Mouse (Mus musculus) liver, embryonic 11.5 days (tissue): ENCODE measurements around the gene Ttll1. TPM values are rescaled to one million over a fixed set of nuclear protein-coding genes. Genes with fewer than 3 reads are reported as not detected.
A peak's percentile ranks its signal among the peaks of the same experiment; 100 is the strongest.

Experiments
- ATAC-seq: fragments of 200-750 bp; cut with Nextera tagmentation; replicated peaks from 2 replicates; pipeline ENCODE4 v1.8.0; 2017; ENCODE audit warnings: moderate number of reproducible peaks, mild to moderate bottlenecking, moderate TSS enrichment, moderate library complexity; ENCODE audit not compliant: low FRiP score
- DNase-seq: peaks from one replicate; pipeline ENCODE4 v3.0.0-alpha.2; 2017; ENCODE audit warnings: low spot score
- H3K27ac ChIP-seq: fragments of 300-500 bp; sonication (generic); 2 replicates; pipeline ENCODE4 v1.5.1; 2014; ENCODE audit warnings: mild to moderate bottlenecking, low read depth, low read length, control low read depth
- H3K27me3 ChIP-seq: fragments of 300-500 bp; sonication (generic); replicated peaks from 2 replicates; pipeline ENCODE4 v1.6.1; 2014; ENCODE audit warnings: low read length, mixed read lengths; ENCODE audit not compliant: control insufficient read depth, insufficient read depth
- H3K36me3 ChIP-seq: fragments of 300-500 bp; sonication (generic); 2 replicates; pipeline ENCODE4 v1.6.1; 2014; ENCODE audit warnings: mild to moderate bottlenecking, low read length, moderate library complexity, mixed read lengths; ENCODE audit not compliant: control insufficient read depth, insufficient read depth
- H3K4me1 ChIP-seq: fragments of 300-500 bp; sonication (generic); replicated peaks from 2 replicates; pipeline ENCODE4 v1.6.1; 2014; ENCODE audit warnings: low read length, mixed read lengths; ENCODE audit not compliant: control insufficient read depth, insufficient read depth
- H3K4me2 ChIP-seq: fragments of 300-500 bp; sonication (generic); 2 replicates; pipeline ENCODE4 v1.6.1; 2014; ENCODE audit warnings: mild to moderate bottlenecking, control low read depth, moderate library complexity
- H3K4me3 ChIP-seq: fragments of 300-500 bp; sonication (generic); 2 replicates; pipeline ENCODE4 v1.5.1; 2014; ENCODE audit warnings: low read depth, low read length, control low read depth
- H3K9ac ChIP-seq: fragments of 300-500 bp; sonication (generic); 2 replicates; pipeline ENCODE4 v1.6.1; 2014; ENCODE audit warnings: low read depth, low read length, control low read depth
- H3K9me3 ChIP-seq: fragments of 300-500 bp; sonication (generic); 2 replicates; pipeline ENCODE4 v1.6.1; 2016; ENCODE audit warnings: low read length, inconsistent platforms, mixed read lengths; ENCODE audit not compliant: control insufficient read depth
- WGBS: fragments of 180-500 bp; shearing (Covaris S2); extraction: QIAGEN DNeasy Blood & Tissue Kit; methylation state at CpG from one replicate; pipeline ENCODE4 v1.1.7; 2014; 5-methylcytosine and 5-hydroxymethylcytosine counted together
- polyA plus RNA-seq: library from polyadenylated mRNA; unstranded; fragments of >200 nt; fragmentation: Nextera tagmentation; extraction: Ambion mirVana; gene quantifications from 2 replicates; pipeline ENCODE4 v1.2.1, GENCODE M21; 2014

Gene Ttll1
- polyA plus RNA-seq, 1 experiment from 2014 or later, result 14.5 TPM

DNA sequence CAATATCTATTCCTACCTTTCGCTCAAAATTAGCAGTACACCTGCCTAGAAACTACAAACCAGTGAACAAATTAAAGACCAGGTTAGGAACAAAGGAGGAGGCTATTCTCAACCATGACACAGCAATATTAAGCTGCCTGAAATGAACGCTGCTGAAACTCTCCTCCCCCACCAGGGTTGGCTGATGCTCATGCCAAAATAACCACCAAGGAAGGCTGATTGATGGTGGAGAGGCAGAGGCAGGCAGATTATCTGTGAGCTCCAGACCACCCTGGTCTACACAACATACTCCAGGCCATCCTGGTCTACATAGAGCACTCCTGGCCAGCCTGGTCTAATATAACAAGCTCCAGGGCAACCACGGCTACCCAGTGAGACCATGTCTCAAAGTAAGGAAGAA, 15.5 kb downstream of the Ttll1 start:
- H3K27me3 ChIP-seq, result no peaks in the 10 kb centered on the region
- H3K4me3 ChIP-seq, result no peak overlapping the region
- H3K27ac ChIP-seq, result 0 out of 2 replicates have a peak overlapping the region, but pooled peaks have one; percentile 5
- DNase-seq (no peak), ATAC-seq (peak; percentile 32; the same call in 1 of the 2 replicates)
- H3K9me3 ChIP-seq, result no peaks in the 10 kb centered on the region
- no peak overlapping the region for H3K9ac ChIP-seq
- H3K4me1 ChIP-seq, result peaks cover 10% of the 10 kb centered on the region; the same call in 1 of the 2 replicates
- 81% methylated on average over 3 of the region's 3 CpGs for WGBS
- H3K36me3 ChIP-seq, result no peaks in the 10 kb centered on the region; the same call in 1 of the 2 replicates
- H3K4me2 ChIP-seq, result no peak overlapping the region

DNA sequence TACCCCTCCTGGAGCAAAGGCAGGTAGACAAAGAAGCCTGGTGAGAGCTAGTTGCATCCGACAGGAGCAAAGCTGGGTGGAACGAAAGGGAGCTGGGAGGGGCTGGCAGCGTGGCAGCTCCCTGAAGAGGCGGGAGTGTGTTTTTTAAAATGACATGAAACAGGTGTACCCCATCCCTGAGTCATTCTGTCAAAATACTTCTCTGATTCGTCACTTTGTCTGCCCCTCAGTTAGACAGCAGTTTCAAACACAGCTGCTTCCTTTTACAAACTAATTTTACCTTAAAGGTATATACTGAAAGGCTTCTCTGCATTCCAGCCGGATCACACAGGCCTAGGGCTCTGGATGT, 16.1 kb downstream of the Ttll1 start:
- no peaks in the 10 kb centered on the region; the same call in 1 of the 2 replicates for H3K36me3 ChIP-seq
- ATAC-seq, result no peak
- 74% methylated on average over 6 of the region's 6 CpGs for WGBS
- no peak overlapping the region for H3K4me2 ChIP-seq
- 0 out of 2 replicates have a peak overlapping the region, but pooled peaks have one; percentile 5 for H3K27ac ChIP-seq
- no peaks in the 10 kb centered on the region for H3K9me3 ChIP-seq
- no peak overlapping the region for H3K9ac ChIP-seq
- no peaks in the 10 kb centered on the region for H3K27me3 ChIP-seq
- DNase-seq, result no peak
- no peak overlapping the region for H3K4me3 ChIP-seq
- peaks cover 10% of the 10 kb centered on the region; the same call in 1 of the 2 replicates for H3K4me1 ChIP-seq

DNA sequence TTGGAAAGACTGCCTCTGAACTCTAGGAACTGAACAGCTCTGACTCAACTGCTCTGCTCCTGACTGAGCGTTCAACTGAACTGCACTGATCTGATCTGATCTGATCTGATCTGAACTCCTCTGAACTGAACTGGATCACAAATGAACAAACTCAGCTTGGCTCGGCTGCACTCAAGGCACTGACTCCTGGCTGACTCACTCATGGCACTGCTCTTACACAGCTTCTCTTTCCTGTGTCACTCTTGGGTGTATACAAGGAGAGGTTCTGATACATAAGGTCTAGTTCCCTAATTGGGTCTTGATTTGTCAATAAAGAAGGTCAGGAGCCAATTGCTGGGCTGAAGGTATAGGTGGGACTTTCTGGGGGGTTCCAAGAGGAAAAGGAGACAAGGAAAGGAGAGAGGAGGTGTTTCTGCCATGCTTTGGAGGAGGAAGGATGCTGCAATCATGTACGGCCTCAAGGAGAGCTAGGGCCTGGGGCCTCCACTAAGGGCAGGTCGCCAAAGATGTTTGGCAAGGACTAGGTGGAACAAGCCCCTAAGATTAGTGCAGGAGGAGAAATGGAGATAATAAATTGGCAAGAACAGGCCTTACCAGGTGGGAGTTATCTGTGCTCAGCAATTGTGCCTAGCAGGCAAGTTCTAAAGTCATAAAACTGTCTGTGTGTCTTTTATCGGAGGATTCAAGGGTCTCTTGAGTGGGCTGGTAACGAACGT, 16.7 kb downstream of the Ttll1 start:
- no peak for DNase-seq
- H3K4me2 ChIP-seq, result no peak overlapping the region
- H3K9ac ChIP-seq, result no peak overlapping the region
- H3K4me3 ChIP-seq, result no peak overlapping the region
- H3K9me3 ChIP-seq, result no peaks in the 10 kb centered on the region
- no peak overlapping the region for H3K27ac ChIP-seq
- no peaks in the 10 kb centered on the region for H3K27me3 ChIP-seq
- ATAC-seq, result no peak
- H3K36me3 ChIP-seq, result no peaks in the 10 kb centered on the region; the same call in 1 of the 2 replicates
- 80% methylated on average over 7 of the region's 7 CpGs for WGBS
- H3K4me1 ChIP-seq, result peaks cover 10% of the 10 kb centered on the region; the same call in 1 of the 2 replicates

DNA sequence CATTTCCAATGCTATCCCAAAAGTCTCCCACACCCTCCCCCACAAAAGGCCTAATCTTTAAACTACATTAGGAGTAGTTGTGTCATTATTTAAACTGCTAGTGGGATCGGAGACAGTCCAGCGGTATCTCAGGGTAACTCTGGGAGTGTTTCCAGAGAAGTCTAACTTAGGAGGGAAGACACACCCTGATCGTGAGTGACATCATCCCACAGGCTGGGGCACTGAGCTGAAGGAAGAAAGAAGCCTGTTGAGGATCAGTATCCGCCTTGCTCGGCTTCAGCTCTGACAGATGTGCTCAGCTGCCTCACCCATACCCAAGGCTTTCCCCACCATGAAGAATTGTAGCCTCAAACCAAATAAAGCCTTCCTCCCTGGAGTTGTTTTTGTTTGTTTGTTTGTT, 18.8 kb downstream of the Ttll1 start:
- H3K9me3 ChIP-seq, result no peaks in the 10 kb centered on the region
- DNase-seq (no peak), ATAC-seq (no peak)
- no peaks in the 10 kb centered on the region; the same call in 1 of the 2 replicates for H3K36me3 ChIP-seq
- peaks cover 10% of the 10 kb centered on the region; the same call in 1 of the 2 replicates for H3K4me1 ChIP-seq
- 76% methylated on average over 5 of the region's 5 CpGs for WGBS
- no peak overlapping the region for H3K4me3 ChIP-seq
- no peak overlapping the region for H3K4me2 ChIP-seq
- H3K9ac ChIP-seq, result no peak overlapping the region
- no peaks in the 10 kb centered on the region for H3K27me3 ChIP-seq
- H3K27ac ChIP-seq, result no peak overlapping the region

DNA sequence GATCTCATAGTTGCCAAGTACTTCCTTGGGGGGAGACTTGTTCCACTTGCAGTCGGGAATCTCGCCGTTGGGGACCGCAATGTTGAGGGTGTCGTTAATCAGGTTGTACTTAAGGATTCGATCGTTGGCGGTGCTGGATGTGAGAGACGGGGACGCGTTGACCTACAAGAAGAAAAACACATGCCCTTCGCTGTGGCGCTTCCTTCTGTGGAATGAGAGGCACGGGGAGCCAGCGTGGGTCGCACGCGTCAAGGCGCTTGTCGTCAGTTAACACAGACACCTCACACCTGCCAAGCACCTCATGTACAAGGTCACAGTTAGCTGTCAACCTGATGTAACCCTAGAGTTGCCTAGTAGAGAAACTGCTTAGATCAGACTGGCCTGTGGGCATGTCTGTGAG, 21.2 kb downstream of the Ttll1 start:
- H3K36me3 ChIP-seq, result no peaks in the 10 kb centered on the region; the same call in 1 of the 2 replicates
- H3K9me3 ChIP-seq, result no peaks in the 10 kb centered on the region
- no peaks in the 10 kb centered on the region for H3K27me3 ChIP-seq
- no peak overlapping the region for H3K4me2 ChIP-seq
- H3K4me1 ChIP-seq, result no peaks in the 10 kb centered on the region
- no peak overlapping the region for H3K27ac ChIP-seq
- no peak overlapping the region for H3K4me3 ChIP-seq
- 93% methylated on average over 20 of the region's 20 CpGs for WGBS
- ATAC-seq (no peak), DNase-seq (no peak)
- H3K9ac ChIP-seq, result no peak overlapping the region

DNA sequence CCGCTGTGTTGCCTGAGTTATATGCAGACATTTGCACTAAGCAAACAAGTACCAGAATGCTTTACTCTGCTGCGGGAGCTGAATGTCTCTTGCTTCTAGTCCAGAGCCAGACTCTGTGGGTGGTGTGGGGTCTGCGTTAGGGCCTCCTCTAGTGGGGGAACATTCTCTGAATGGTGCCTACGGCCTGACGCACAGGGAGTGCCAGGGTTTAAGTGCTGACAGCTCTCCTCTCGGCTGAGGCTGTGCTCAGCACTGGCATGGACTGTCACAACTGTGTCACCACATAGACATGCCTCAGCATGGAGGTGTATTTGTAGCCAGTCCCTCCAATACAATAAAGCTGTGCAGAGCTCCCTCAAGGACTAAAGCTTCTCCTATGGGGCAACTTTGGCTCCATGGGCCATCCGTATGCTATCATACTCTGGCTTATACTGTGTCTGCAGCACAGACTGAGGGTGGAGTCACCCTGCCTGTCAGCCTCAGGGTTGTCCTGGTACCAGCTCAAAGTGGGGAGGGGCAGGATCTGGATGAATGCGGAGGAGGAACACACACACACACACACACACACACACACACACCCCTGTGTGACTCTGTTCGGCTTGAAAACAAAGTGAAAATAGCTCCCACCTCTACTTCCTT, 23.1 kb downstream of the Ttll1 start:
- ATAC-seq, result no peak
- Histone ChIP-seq H3K9me3 (no peaks in the 10 kb centered on the region), H3K27ac (no peak overlapping the region)

DNA sequence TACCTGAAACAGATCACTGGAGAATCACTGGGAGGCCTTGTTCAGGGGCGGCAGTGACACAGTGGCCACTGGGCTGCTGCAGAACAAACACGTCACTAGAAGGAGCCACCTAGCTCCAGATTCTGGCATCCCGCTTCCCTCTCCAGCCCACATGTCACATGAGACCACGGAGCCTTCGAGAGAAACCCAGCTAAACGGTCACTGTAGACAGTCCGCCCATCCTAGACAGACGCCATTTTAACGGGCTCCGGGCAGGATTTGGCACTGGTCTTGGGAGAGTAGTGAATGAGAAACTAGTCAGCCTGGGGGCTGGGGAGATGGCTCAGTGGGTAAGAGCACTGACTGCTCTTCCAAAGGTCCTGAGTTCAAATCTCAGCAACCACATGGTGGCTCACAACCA, 26.4 kb downstream of the Ttll1 start:
- no peak overlapping the region for H3K4me3 ChIP-seq
- no peak for ATAC-seq
- 88% methylated on average over 10 of the region's 10 CpGs for WGBS

More for the DNA sequence above, 23.1 kb downstream of the Ttll1 start:
- Histone ChIP-seq H3K9ac (no peak overlapping the region), H3K4me1 (no peaks in the 10 kb centered on the region; the same call in 1 of the 2 replicates), H3K27me3 (no peaks in the 10 kb centered on the region), H3K36me3 (no peaks in the 10 kb centered on the region; the same call in 1 of the 2 replicates), H3K4me2 (no peak overlapping the region), H3K4me3 (no peak overlapping the region)
- no peak for DNase-seq
- WGBS, result 81% methylated on average over 9 of the region's 9 CpGs

DNA sequence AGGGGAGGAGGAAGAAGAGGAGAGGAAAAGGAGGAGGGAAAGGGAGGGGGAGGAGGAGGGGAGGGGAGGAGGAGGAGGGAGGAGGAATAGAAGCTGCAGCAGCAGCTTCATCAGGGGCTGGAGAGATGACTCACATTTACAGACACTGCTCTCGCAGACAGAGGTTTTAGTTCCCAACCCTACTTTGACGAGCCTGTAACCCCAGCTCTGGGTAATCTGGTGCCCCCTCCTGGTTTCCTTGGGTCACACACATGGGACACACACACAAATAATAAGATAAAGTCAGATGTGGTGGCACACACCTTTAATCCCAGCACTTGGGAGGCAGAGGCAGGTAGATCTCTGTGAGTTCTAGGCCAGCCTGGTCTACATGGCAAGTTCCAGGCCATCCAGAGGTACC, 27.2 kb downstream of the Ttll1 start:
- 0 out of 2 replicates have a peak, but pooled peaks have one; percentile 42 for ATAC-seq
- no peaks in the 10 kb centered on the region; the same call in 1 of the 2 replicates for H3K4me1 ChIP-seq
- no peaks in the 10 kb centered on the region for H3K27me3 ChIP-seq
- no peak overlapping the region for H3K27ac ChIP-seq
- H3K9ac ChIP-seq, result no peak overlapping the region
- WGBS, result 17% methylated on average over 2 of the region's 2 CpGs
- H3K4me3 ChIP-seq, result no peak overlapping the region
- H3K9me3 ChIP-seq, result no peaks in the 10 kb centered on the region
- no peak overlapping the region for H3K4me2 ChIP-seq
- DNase-seq, result no peak
- no peaks in the 10 kb centered on the region for H3K36me3 ChIP-seq

More for the DNA sequence above, 26.4 kb downstream of the Ttll1 start:
- Histone ChIP-seq H3K27me3 (no peaks in the 10 kb centered on the region), H3K27ac (no peak overlapping the region), H3K4me1 (no peaks in the 10 kb centered on the region; the same call in 1 of the 2 replicates), H3K4me2 (no peak overlapping the region), H3K9me3 (no peaks in the 10 kb centered on the region), H3K9ac (no peak overlapping the region), H3K36me3 (no peaks in the 10 kb centered on the region)
- no peak for DNase-seq
